Mouse (Mus musculus) liver, embryonic 14.5 days (tissue): ENCODE measurements around the gene Elob.

Experiments used
- CTCF ChIP-seq: IDR thresholded peaks from 2 replicates; pipeline ENCODE4 v1.5.1; 2016; ENCODE audit warnings: antibody characterized with exemption, low read depth, control low read depth
- EP300 ChIP-seq: IDR thresholded peaks from 2 replicates; pipeline ENCODE4 v1.6.1; 2016; ENCODE audit warnings: antibody characterized with exemption, low read depth

DNA sequence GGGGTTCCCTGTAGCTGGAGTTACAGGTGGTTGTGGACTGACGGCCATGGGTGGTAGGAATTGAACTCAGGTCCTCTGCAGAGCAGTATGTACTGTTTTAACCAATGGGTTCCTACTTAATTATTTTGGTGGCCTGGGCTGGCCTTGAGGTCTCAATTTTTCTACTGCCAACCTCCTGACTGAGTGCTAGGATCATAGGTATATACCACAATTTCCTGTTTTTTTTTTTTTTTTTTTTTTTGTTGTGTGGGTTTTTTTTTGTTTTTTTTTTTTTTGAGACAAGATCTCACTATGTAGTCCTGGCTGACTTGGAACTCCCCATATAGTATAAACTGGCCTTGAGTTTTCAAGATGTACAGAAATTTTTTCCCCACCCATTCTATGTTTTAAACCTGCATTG lies 2.3 kb upstream of the Elob start:
- TF ChIP-seq CTCF, result no peak
- no peak for TF ChIP-seq EP300
